Mouse (Mus musculus) hematopoietic stem cell, adult 5-6 weeks (primary cell): Measurements from ENCODE around the gene Trmt112. TPM values are rescaled to one million over a fixed set of nuclear protein-coding genes. Genes with fewer than 3 reads are reported as not detected.
A peak's percentile ranks its signal among the peaks of the same experiment; 100 is the strongest.

Source experiments
- ATAC-seq, 2 experiments: fragments of 125-278 bp in 1 of 2; replicated peaks in 1 of 2; 2 replicates each; pipeline ENCODE4 v1.8.0; 2016 to 2017; ENCODE audit warnings: inconsistent platforms in 2 of 2, mild to moderate bottlenecking in 2 of 2, moderate number of reproducible peaks in 2 of 2, low read depth in 1 of 2, moderate TSS enrichment in 1 of 2; ENCODE audit not compliant: low FRiP score in 2 of 2, poor library complexity in 2 of 2, severe bottlenecking in 2 of 2, insufficient read depth in 1 of 2, low TSS enrichment in 1 of 2
- total RNA-seq: library from RNA; stranded (forward); fragments of 172-1452, 232-1000 nt; gene quantifications from 2 replicates; pipeline ENCODE4 v1.2.3, GENCODE M21; 2017

Trmt112 gene
- total RNA-seq, 1 experiment from 2014 or later: 328 TPM

DNA sequence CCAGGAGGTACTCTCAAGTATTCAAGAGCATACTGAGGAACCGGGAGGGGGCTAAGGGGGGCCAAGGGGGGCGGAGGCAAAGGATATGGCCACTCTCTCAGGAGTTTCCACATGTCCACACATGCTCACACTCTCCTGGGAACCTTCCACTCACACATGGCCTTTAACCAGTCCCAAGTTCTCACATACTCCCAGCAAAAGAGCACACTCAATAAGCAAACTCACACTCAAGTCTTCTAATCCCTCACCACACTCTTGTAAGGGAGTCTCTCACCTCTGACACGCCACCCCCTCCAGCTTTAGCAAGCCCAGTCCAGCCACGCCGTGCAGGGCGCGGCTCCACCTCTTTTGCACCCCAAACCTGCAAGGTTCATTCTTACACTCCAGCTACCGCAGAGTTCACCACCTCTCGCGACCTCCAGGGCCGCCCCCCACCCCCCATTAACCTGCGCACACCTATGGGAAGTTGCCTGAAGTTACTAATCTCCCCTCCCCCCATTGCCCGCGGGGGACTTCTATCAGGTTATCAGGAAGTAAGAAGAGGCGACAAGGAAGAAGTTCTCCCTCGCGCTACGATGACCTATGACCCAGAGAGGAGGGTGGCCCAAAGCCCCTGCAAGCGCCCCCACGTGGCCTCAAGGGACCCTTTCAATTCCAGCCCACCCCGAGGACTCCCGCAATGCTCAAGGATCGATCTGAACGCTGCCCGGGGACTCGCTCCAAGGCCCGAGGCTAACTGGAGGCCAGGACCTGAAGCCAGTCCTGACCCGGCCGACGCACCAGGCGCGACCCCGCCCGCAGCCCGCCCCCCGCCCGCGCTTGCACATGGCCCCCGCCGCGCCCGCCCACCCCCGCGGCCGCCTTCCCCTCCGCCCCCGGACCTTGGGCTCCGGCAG, 11.5 kb downstream of the Trmt112 start:
- ATAC-seq: no peak

- peak; percentile 91 to 93 for ATAC-seq
Observed at GRCm38 (mm10) chr19:6921647-6922567, 12.4 kb downstream of the Trmt112 start, which contains the start of gene Esrra. Gene Esrra, minus strand, starts transcription at chr19:6921813.

DNA sequence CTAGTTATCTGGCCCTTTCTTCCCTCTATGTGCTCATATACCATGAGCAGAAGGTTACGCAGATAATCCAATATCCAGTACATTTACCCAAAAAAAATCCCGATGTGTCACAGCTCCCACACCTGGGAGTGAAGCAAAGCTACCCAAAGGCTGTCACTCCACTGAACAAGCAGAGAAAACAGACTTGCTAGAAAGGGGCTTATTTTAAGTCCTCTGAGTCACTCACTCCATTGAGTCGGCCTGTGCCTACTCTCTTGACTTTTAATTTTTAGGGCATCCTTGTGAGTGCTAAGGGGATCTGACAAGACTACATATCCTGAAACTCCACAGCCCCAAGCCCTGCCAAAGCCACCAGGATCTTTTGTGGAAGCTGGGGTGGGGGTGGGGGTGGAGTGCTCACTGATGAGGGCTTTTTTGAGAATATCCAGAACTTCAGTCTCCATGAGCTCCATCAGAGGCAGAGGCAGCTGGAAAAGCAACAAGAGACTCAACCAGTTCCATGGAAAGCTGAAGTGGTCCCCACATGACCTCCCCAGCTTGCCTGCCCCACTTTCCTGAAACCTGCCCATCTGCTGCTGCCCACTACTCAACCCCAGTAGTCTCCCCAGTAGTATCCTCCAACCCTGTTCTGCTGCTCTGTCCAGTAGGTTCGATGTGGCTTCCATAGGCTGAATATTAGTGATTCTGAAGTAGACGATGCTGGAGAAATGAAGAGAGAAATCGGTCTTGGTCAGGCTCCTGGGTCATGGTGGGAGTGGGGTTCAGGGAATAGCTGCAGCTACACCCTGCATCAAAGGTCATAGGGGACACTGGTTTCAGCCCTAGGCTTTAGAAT, 13.6 kb downstream of the Trmt112 start:
- no peak for ATAC-seq

GRCm38 (mm10) chr19:6924461-6925306, 15.2 kb downstream of the Trmt112 start:
- ATAC-seq: no peak

DNA sequence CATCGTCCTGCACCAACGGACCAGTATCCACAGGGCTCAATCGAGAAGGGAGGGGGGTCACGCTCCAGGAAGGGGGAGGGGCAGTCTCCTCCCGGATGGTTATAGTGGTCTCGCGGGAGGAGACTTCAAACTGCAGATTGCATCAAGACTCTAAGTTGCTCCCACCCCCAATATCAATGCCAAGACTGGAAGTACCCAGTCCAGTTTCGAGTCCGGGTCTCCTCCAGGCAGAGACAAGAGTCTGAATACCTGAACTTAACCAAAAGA, 15.7 kb downstream of the Trmt112 start, which contains the start of gene Catsperz:
Catsperz (minus strand) TSS at position 74 of the 267 bp plus-strand sequence.
- no peak for ATAC-seq

- no peak for ATAC-seq
Observed at GRCm38 (mm10) chr19:6925611-6926329, 16.3 kb downstream of the Trmt112 start.

DNA sequence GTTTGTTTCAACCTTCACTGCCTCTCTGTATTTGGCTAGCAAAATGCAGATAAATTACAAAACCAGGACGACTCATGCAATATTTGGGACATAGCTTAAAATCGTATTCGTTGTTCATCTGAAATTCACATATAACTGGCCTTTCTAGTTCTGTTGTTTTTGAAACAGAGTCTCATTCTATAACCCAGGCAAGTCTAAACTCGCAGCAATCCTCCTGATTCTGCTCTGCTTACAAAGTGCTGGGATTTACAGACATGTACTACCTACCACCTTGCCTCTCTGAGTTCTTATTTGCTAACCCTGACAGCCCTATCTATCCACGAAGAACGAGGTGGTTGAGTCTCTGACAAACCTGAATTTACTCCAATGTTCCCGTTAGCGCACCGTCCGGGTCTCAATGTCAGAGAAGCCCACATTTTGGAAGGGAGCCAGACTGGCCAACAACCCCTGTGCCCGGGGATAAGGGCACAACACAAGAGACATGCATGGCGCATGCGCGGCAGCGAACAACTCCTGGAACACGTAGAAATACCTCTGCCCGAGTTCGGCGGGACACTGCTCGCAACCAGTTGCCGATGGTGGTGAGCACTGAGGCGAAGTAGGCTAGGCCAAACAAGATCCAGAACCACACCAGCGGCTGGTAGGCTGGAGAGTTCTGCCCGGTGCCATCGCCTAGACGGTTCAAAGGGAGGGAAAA, 17.2 kb downstream of the Trmt112 start:
- ATAC-seq: no peak

- ATAC-seq: no peak
Observed at GRCm38 (mm10) chr19:6928080-6928479, 18.6 kb downstream of the Trmt112 start.

DNA sequence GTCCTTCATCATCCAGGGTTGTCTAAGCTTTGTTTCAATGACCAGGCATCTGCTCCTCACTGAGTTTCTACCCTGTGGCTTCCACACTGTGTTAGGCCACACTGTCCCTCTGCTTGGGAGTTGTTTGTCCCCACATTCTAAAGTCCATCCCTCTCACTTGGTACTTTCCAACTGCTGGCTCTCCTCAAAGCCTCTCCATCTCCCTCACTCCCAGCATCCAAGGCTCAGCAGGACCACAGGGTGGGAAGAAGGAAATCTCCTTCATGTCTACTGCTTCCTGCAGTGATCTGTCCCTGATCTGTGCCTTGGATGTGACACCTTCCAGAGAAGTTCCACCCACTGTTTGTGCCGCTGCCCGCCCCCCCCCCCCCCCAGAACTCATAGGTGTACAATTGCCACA, 21.5 kb downstream of the Trmt112 start:
- no peak for ATAC-seq

DNA sequence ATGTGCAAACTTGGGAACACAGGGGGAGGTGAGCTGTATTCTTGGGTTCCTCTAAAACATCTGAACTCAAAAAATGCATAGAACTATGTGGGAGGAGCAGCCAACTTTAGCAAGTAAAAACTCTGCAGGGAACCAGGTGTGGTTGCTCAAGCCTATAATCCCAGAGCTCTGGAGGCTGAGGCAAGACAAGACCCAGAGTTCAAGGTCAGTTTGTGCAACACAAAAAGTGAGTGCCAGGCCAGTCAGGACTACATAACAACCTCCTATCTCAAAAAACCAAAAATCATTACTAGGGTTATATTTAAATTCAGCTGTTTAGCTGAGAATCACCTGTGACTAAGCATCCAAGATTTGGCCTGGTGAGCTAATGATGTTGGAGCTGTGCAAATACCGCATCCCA, 22.5 kb downstream of the Trmt112 start:
- ATAC-seq: no peak

DNA sequence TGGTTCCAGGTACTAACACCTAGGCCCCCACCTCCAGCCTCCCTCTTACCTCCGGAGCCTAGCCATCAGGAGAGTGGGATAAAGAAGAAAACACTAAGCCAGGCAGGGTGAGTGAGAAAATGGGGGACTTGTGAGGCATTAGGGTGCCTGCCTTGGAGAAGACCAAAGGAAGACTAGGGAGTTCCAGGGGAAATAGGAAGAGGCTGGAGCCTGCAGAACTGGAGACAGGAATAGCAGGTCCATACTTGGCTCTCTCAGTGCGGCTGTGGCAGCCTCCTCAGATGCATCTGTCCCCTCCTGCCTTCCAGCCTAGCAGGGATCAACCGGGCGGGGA, 23.6 kb downstream of the Trmt112 start:
- ATAC-seq: no peak

DNA sequence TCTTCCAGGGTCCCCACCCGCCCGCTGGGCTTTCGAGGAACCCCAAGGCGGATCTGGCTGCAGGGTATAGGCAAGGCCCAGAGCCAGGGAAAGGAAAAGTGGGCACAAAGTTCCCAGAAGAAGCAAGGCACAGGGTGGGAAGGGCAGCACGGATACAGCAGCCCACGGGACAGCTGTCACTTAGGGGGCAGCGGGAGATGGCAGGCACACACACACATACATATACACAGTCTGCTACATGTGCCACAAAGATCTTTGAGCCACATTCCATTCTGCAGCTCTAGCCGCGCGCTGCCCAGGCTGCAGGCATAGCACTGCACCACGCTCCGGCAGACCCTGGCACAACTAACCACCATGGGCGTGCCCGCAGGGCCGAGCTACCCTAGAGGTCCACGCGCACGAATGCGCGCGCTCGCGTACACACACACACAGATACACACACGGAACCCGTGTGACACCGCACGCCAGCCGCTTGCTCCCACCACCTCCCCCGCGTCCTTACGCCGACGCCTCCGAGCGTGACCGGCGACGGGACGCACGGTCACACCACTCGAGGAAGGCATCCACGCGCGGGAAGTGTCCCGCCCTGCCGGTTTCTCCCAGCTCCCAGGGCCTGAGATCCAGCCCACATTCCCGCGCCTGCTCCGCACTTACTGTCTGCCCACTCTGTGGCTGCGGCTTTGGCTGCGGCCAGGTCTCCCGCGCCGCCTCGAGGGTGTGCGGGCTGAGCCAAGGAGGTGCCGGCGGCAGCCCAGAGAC, 24.1 kb downstream of the Trmt112 start:
- ATAC-seq: peak; percentile 32 to 42; a peak in 2 of 4 replicates

DNA sequence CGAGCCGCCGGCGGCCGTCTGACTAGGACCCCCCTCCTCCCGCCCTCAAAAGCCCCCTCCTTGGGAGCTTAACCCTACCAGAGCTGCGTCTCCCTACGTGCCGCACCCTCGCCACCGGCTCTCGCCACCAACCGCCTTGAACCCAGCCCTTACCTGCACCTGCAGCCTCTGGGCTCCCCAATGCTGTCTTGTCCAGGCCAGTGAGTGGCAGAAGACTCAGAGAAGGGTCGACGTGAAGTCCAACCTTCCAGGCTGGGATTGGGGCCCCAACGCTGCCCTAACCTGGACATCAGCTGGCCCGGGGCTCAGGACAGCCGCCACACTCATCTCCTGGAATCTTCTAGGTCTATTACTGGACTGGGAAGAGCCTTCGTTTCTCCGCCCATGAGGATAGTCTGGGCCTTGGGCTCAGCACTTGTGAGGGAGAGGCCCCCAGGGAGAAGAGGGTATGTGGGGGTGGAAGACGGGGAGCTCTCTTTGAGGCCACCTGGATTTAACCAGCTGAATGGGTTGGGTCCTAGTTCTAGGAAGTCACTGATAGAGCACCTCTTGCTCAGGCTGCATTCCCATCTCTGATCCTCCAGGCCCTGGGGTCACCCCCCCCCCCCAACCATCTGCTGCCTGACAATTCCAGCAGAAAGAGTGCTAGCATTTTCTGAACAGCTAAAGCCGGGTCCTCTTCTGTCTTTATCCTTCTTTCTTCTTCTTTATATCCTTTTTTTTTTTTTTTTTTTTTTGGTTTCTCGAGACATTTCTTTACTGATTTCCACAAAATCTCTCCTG, 24.9 kb downstream of the Trmt112 start, which contains the start of gene Kcnk4:
Kcnk4 (minus strand) TSS at position 321 of the 783 bp plus-strand sequence.
- ATAC-seq: no peak

- ATAC-seq: no peak
Observed at GRCm38 (mm10) chr19:6936299-6936698, 26.8 kb downstream of the Trmt112 start.
